Mouse (Mus musculus) neural tube, embryonic 11.5 days (tissue): Measurements from ENCODE around the gene Arfip1. TPM values are rescaled to one million over a fixed set of nuclear protein-coding genes. Genes with fewer than 3 reads are reported as not detected.
A peak's percentile ranks its signal among the peaks of the same experiment; 100 is the strongest.

Source experiments
- ATAC-seq: fragments of 200-750 bp; cut with Nextera tagmentation; 2 replicates; pipeline ENCODE4 v1.8.0; 2017; ENCODE audit warnings: moderate number of reproducible peaks, mild to moderate bottlenecking, moderate TSS enrichment, moderate library complexity; ENCODE audit not compliant: insufficient read depth, low FRiP score, low TSS enrichment
- DNase-seq: peaks from one replicate; pipeline ENCODE4 v3.0.0-alpha.2; 2015; ENCODE audit warnings: low spot score
- H3K27ac ChIP-seq: fragments of 300-500 bp; sonication (generic); 2 replicates; pipeline ENCODE4 v1.5.1; 2014; ENCODE audit warnings: low read depth, mild to moderate bottlenecking, low read length
- H3K27me3 ChIP-seq: fragments of 300-500 bp; sonication (generic); 2 replicates; pipeline ENCODE4 v1.6.1; 2014; ENCODE audit warnings: mild to moderate bottlenecking, low read length, mixed read lengths; ENCODE audit not compliant: control insufficient read depth, insufficient read depth
- H3K36me3 ChIP-seq: fragments of 300-500 bp; sonication (generic); 2 replicates; pipeline ENCODE4 v1.6.1; 2014; ENCODE audit warnings: mild to moderate bottlenecking, low read length, moderate library complexity, mixed read lengths; ENCODE audit not compliant: control insufficient read depth, insufficient read depth
- H3K4me1 ChIP-seq: fragments of 300-500 bp; sonication (generic); 2 replicates; pipeline ENCODE4 v1.6.1; 2014; ENCODE audit warnings: low read length, mixed read lengths; ENCODE audit not compliant: control insufficient read depth, insufficient read depth
- H3K4me2 ChIP-seq: fragments of 300-500 bp; sonication (generic); 2 replicates; pipeline ENCODE4 v1.6.1; 2014; ENCODE audit warnings: low read depth, mild to moderate bottlenecking, moderate library complexity
- H3K4me3 ChIP-seq: fragments of 300-500 bp; sonication (generic); 2 replicates; pipeline ENCODE4 v1.5.1; 2014; ENCODE audit warnings: low read depth, low read length
- H3K9ac ChIP-seq: fragments of 300-500 bp; sonication (generic); 2 replicates; pipeline ENCODE4 v1.6.1; 2014; ENCODE audit warnings: mild to moderate bottlenecking, low read length
- H3K9me3 ChIP-seq: fragments of 300-500 bp; sonication (generic); 2 replicates; pipeline ENCODE4 v1.6.1; 2016; ENCODE audit warnings: low read length; ENCODE audit not compliant: control insufficient read depth
- WGBS: fragments of 180-500 bp; shearing (Covaris S2); extraction: QIAGEN DNeasy Blood & Tissue Kit; methylation state at CpG from one replicate; pipeline ENCODE4 v1.1.7; 2014; 5-methylcytosine and 5-hydroxymethylcytosine counted together
- polyA plus RNA-seq: library from polyadenylated mRNA; unstranded; fragments of >200 nt; fragmentation: Nextera tagmentation; extraction: Ambion mirVana; gene quantifications from 2 replicates; pipeline ENCODE4 v1.2.1, GENCODE M21; 2014

Gene Arfip1
- polyA plus RNA-seq, 1 experiment from 2014 or later, result 41.4 TPM

- Histone ChIP-seq H3K4me3 (no peak overlapping the region), H3K9me3 (0 out of 2 replicates have a peak, but pooled peaks cover 2% of the 10 kb centered on the region), H3K27me3 (no peaks in the 10 kb centered on the region), H3K36me3 (no peaks in the 10 kb centered on the region), H3K9ac (no peak overlapping the region), H3K4me1 (no peaks in the 10 kb centered on the region), H3K27ac (no peak overlapping the region), H3K4me2 (no peak overlapping the region)
- no peak for DNase-seq
- ATAC-seq, result no peak
- 83% methylated on average over 9 of the region's 9 CpGs for WGBS
These were observed 27.8 kb upstream of the Arfip1 start for GRCm38 (mm10) chr3:84610183-84610710.

DNA sequence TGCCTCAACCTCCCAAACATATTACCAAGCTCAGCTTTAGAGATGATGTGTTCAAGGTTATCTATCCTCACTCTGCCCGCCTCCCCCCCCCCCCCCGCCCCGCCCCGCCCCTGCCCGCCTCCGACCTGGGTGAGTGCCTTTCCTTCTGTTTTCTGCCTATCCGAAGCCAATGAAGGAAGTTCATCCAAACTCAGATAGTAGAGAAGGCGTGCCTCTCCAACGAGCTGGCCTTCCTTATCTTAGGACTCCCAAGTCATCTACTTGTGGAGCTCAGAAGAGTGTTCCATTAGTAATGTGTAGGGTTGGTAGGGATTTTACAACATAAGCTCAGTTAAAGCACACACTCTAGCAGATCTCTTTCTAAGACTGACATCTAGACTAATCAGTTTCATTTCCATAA, 20.8 kb upstream of the Arfip1 start:
- no peak overlapping the region for H3K9ac ChIP-seq
- WGBS, result 76% methylated on average over 7 of the region's 9 CpGs
- H3K4me3 ChIP-seq, result no peak overlapping the region
- H3K4me1 ChIP-seq, result no peaks in the 10 kb centered on the region
- no peaks in the 10 kb centered on the region for H3K27me3 ChIP-seq
- H3K9me3 ChIP-seq, result 0 out of 2 replicates have a peak, but pooled peaks cover 2% of the 10 kb centered on the region
- DNase-seq (no peak), ATAC-seq (no peak)
- H3K36me3 ChIP-seq, result no peaks in the 10 kb centered on the region
- H3K4me2 ChIP-seq, result no peak overlapping the region
- H3K27ac ChIP-seq, result no peak overlapping the region

DNA sequence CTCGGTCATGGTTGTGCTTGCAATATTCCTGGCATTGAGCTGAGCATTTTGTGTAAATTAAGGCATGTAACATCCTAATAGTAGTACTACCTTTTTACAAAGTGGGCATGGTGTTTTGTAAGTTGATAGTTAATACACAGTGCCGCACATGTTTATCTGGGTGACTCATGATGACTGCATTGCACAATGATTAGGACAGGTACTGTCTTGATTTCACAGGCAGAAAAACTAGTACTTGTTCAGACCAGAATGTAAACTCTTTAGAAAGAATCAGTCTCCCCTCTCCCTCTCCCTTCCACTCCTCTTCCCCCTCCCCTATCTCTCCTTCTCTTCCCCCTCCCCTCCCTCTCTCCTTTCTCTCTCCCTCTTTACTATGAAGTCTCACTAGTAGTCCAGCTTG, 20.3 kb upstream of the Arfip1 start:
- ATAC-seq (no peak), DNase-seq (no peak)
- Histone ChIP-seq H3K9me3 (0 out of 2 replicates have a peak, but pooled peaks cover 2% of the 10 kb centered on the region), H3K9ac (no peak overlapping the region), H3K27ac (no peak overlapping the region), H3K27me3 (no peaks in the 10 kb centered on the region), H3K4me1 (no peaks in the 10 kb centered on the region), H3K4me3 (no peak overlapping the region), H3K36me3 (no peaks in the 10 kb centered on the region), H3K4me2 (no peak overlapping the region)
- 95% methylated on average over 2 of the region's 2 CpGs for WGBS

GRCm38 (mm10) chr3:84601870-84602495, 19.6 kb upstream of the Arfip1 start:
- no peak overlapping the region for H3K27ac ChIP-seq
- H3K4me3 ChIP-seq, result no peak overlapping the region
- no peak overlapping the region for H3K9ac ChIP-seq
- no peaks in the 10 kb centered on the region for H3K36me3 ChIP-seq
- DNase-seq, result no peak
- H3K4me2 ChIP-seq, result no peak overlapping the region
- WGBS, result 83% methylated on average over 9 of the region's 9 CpGs
- 0 out of 2 replicates have a peak, but pooled peaks cover 2% of the 10 kb centered on the region for H3K9me3 ChIP-seq
- H3K27me3 ChIP-seq, result no peaks in the 10 kb centered on the region
- no peak for ATAC-seq
- no peaks in the 10 kb centered on the region for H3K4me1 ChIP-seq

DNA sequence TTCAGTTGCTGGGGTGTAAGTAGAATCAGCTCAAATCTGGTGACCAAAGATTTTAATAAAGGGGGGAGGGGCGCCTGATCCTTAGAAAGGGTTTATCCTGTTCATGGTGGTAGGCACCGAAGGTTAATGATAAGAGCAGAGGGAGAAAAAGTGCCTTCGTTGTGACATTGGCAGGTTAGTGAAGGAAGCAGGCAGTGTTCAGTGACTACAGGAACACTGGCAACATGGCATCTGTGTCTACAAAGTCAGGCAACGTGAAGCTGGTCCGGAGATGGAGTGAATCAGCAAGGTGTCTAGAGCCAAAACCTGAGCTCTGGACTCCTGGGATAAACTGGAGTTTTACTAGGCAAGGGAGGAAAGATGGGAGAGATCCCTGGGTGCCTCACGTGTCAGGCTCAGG, 16.3 kb upstream of the Arfip1 start:
- H3K27me3 ChIP-seq, result no peaks in the 10 kb centered on the region
- peaks cover 6% of the 10 kb centered on the region for H3K4me1 ChIP-seq
- H3K36me3 ChIP-seq, result no peaks in the 10 kb centered on the region
- no peak overlapping the region for H3K9ac ChIP-seq
- H3K4me3 ChIP-seq, result no peak overlapping the region
- WGBS, result 83% methylated on average over 6 of the region's 6 CpGs
- DNase-seq (no peak), ATAC-seq (no peak)
- H3K9me3 ChIP-seq, result no peaks in the 10 kb centered on the region
- no peak overlapping the region for H3K4me2 ChIP-seq
- H3K27ac ChIP-seq, result no peak overlapping the region

- Histone ChIP-seq H3K4me1 (peaks cover 6% of the 10 kb centered on the region), H3K36me3 (no peaks in the 10 kb centered on the region), H3K27ac (no peak overlapping the region), H3K9me3 (no peaks in the 10 kb centered on the region), H3K4me2 (no peak overlapping the region), H3K27me3 (no peaks in the 10 kb centered on the region), H3K4me3 (no peak overlapping the region), H3K9ac (no peak overlapping the region)
- no peak for ATAC-seq
- DNase-seq, result no peak
- WGBS, result 92% methylated on average over 6 of the region's 6 CpGs
These were observed 15.7 kb upstream of the Arfip1 start for GRCm38 (mm10) chr3:84597996-84598734.

DNA sequence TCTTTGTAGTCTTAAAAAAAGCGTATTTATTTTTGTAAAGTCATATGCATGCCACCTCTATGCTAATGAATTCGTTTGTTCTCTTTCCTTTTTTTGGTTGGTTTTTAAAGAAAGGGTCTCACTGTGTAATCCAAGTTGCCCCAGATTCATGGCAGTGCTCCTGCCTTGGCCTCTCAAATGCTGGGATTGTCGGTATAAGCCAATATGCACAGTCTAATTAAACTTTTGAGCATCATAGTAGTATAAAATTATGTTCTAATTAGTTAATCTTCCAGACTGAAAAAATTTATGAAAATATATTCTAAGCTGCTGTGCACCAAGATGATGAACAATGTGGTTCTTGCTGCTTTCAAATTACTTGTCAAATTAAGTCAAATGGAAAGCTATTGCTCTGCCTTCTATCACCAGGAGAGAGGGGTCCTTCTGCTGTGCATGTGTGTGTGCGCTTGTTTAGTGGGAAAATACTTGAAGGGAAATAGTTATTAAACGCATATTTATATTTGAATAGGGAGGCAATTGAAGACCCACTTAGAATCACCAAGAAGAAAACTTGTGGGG, 13.3 kb upstream of the Arfip1 start:
- no peak overlapping the region for H3K27ac ChIP-seq
- H3K36me3 ChIP-seq, result no peaks in the 10 kb centered on the region
- H3K4me1 ChIP-seq, result peaks cover 6% of the 10 kb centered on the region
- H3K9ac ChIP-seq, result no peak overlapping the region
- ATAC-seq (no peak), DNase-seq (no peak)
- H3K27me3 ChIP-seq, result no peaks in the 10 kb centered on the region
- no peak overlapping the region for H3K4me3 ChIP-seq
- 47% methylated on average over 5 of the region's 5 CpGs for WGBS
- H3K4me2 ChIP-seq, result peak overlapping the region; percentile 38; the same call in 1 of the 2 replicates
- H3K9me3 ChIP-seq, result no peaks in the 10 kb centered on the region

GRCm38 (mm10) chr3:84594894-84595676, 12.7 kb upstream of the Arfip1 start:
- 10% methylated on average over 23 of the region's 23 CpGs for WGBS
- H3K4me1 ChIP-seq, result peaks cover 6% of the 10 kb centered on the region
- peak overlapping the region; percentile 21; the same call in 1 of the 2 replicates for H3K4me3 ChIP-seq
- no peaks in the 10 kb centered on the region for H3K36me3 ChIP-seq
- peak; percentile 22 for DNase-seq
- no peak overlapping the region for H3K9ac ChIP-seq
- H3K9me3 ChIP-seq, result no peaks in the 10 kb centered on the region
- no peaks in the 10 kb centered on the region for H3K27me3 ChIP-seq
- ATAC-seq, result no peak
- H3K4me2 ChIP-seq, result peak overlapping the region; percentile 38
- no peak overlapping the region for H3K27ac ChIP-seq
